Mouse (Mus musculus) lung, embryonic 14.5 days (tissue): ENCODE measurements around the gene Kdm2b. TPM values are rescaled to one million over a fixed set of nuclear protein-coding genes. Genes with fewer than 3 reads are reported as not detected.
A peak's percentile ranks its signal among the peaks of the same experiment; 100 is the strongest.

Experiments used
- ATAC-seq: fragments of 200-750 bp; cut with Nextera tagmentation; 2 replicates; pipeline ENCODE4 v1.8.0; 2017; ENCODE audit warnings: mild to moderate bottlenecking, moderate TSS enrichment, moderate library complexity; ENCODE audit not compliant: insufficient read depth
- DNase-seq: peaks from one replicate; pipeline ENCODE4 v3.0.0-alpha.2; 2015
- H3K27ac ChIP-seq: fragments of 300-500 bp; sonication (generic); 2 replicates; pipeline ENCODE4 v1.5.1; 2014; ENCODE audit warnings: low read depth, mild to moderate bottlenecking, moderate library complexity
- H3K27me3 ChIP-seq: fragments of 300-500 bp; sonication (generic); 2 replicates; pipeline ENCODE4 v1.6.1; 2014; ENCODE audit warnings: low read length, control low read depth; ENCODE audit not compliant: insufficient read depth
- H3K36me3 ChIP-seq: fragments of 300-500 bp; sonication (generic); 2 replicates; pipeline ENCODE4 v1.6.1; 2014; ENCODE audit warnings: control low read depth; ENCODE audit not compliant: insufficient read depth
- H3K4me1 ChIP-seq: fragments of 300-500 bp; sonication (generic); 2 replicates; pipeline ENCODE4 v1.6.1; 2014; ENCODE audit warnings: antibody characterized with exemption, control low read depth; ENCODE audit not compliant: insufficient read depth
- H3K4me2 ChIP-seq: fragments of 300-500 bp; sonication (generic); 2 replicates; pipeline ENCODE4 v1.6.1; 2014; ENCODE audit warnings: mild to moderate bottlenecking
- H3K4me3 ChIP-seq: fragments of 300-500 bp; sonication (generic); 2 replicates; pipeline ENCODE4 v1.5.1; 2014; ENCODE audit warnings: low read depth, low read length
- H3K9ac ChIP-seq: fragments of 300-500 bp; sonication (generic); 2 replicates; pipeline ENCODE4 v1.6.1; 2014
- H3K9me3 ChIP-seq: fragments of 300-500 bp; sonication (generic); 2 replicates; pipeline ENCODE4 v1.6.1; 2016; ENCODE audit warnings: low read depth, low read length, control low read depth
- CTCF ChIP-seq: IDR thresholded peaks from 2 replicates; pipeline ENCODE4 v1.5.1; 2016; ENCODE audit warnings: antibody characterized with exemption, low read depth
- WGBS: fragments of 180-500 bp; shearing (Covaris S2); extraction: QIAGEN DNeasy Blood & Tissue Kit; methylation state at CpG from one replicate; pipeline ENCODE4 v1.1.7; 2014; 5-methylcytosine and 5-hydroxymethylcytosine counted together
- polyA plus RNA-seq: library from polyadenylated mRNA; unstranded; fragments of >200 nt; fragmentation: Nextera tagmentation; extraction: Ambion mirVana; gene quantifications from 2 replicates; pipeline ENCODE4 v1.2.1, GENCODE M21; 2014

Kdm2b gene
- 38.5 and 46.7 TPM in 2 replicates for polyA plus RNA-seq

GRCm38 (mm10) chr5:122989551-122990330 is at the start of gene Kdm2b:
Gene Kdm2b, minus strand, starts transcription at chr5:122989823.
- ATAC-seq (peak; percentile 18; the same call in 1 of the 2 replicates), DNase-seq (peak; percentile 64)
- WGBS, result 3% methylated on average over 15 of the region's 15 CpGs
- H3K36me3 ChIP-seq, result no peaks in the 10 kb centered on the region
- H3K4me2 ChIP-seq, result peak within 1 kb of the TSS; percentile 100
- no peaks in the 10 kb centered on the region for H3K9me3 ChIP-seq
- H3K4me1 ChIP-seq, result peaks cover 5% of the 10 kb centered on the region
- H3K4me3 ChIP-seq, result peak within 1 kb of the TSS; percentile 67
- TF ChIP-seq CTCF, result no peak
- no peaks in the 10 kb centered on the region for H3K27me3 ChIP-seq
- H3K27ac ChIP-seq, result peak within 1 kb of the TSS; percentile 88
- peak within 1 kb of the TSS; percentile 79 for H3K9ac ChIP-seq

GRCm38 (mm10) chr5:123039120-123039752 is 49.6 kb upstream of the Kdm2b start:
- Histone ChIP-seq H3K27me3 (no peaks in the 10 kb centered on the region), H3K27ac (peak overlapping the region; percentile 32; the same call in 1 of the 2 replicates), H3K4me1 (0 out of 2 replicates have a peak, but pooled peaks cover 4% of the 10 kb centered on the region), H3K4me3 (peak overlapping the region; percentile 29), H3K36me3 (no peaks in the 10 kb centered on the region), H3K9ac (0 out of 2 replicates have a peak overlapping the region, but pooled peaks have one; percentile 30), H3K9me3 (no peaks in the 10 kb centered on the region), H3K4me2 (peak overlapping the region; percentile 58)
- peak; percentile 75 for DNase-seq
- 3% methylated on average over 25 of the region's 25 CpGs for WGBS
- ATAC-seq, result peak; percentile 80; the same call in 1 of the 2 replicates
- TF ChIP-seq CTCF, result no peak

GRCm38 (mm10) chr5:123038115-123038514 is 48.5 kb upstream of the Kdm2b start:
- H3K9me3 ChIP-seq, result no peaks in the 10 kb centered on the region
- no peak overlapping the region for H3K4me2 ChIP-seq
- DNase-seq, result no peak
- H3K4me1 ChIP-seq, result 0 out of 2 replicates have a peak, but pooled peaks cover 4% of the 10 kb centered on the region
- no peaks in the 10 kb centered on the region for H3K27me3 ChIP-seq
- no peak for ATAC-seq
- H3K9ac ChIP-seq, result no peak overlapping the region
- TF ChIP-seq CTCF, result no peak
- 73% methylated on average over 5 of the region's 5 CpGs for WGBS
- no peaks in the 10 kb centered on the region for H3K36me3 ChIP-seq
- no peak overlapping the region for H3K4me3 ChIP-seq
- H3K27ac ChIP-seq, result no peak overlapping the region

- Histone ChIP-seq H3K27me3 (no peaks in the 10 kb centered on the region), H3K27ac (no peak overlapping the region; the same call in 1 of the 2 replicates)
- ATAC-seq, result no peak
Observed at GRCm38 (mm10) chr5:123035564-123035963, 45.9 kb upstream of the Kdm2b start.

GRCm38 (mm10) chr5:123035089-123035488 is 45.5 kb upstream of the Kdm2b start:
- Histone ChIP-seq H3K4me3 (no peak overlapping the region), H3K36me3 (peaks cover 18% of the 10 kb centered on the region; the same call in 1 of the 2 replicates), H3K9me3 (no peaks in the 10 kb centered on the region), H3K4me2 (no peak overlapping the region), H3K27me3 (no peaks in the 10 kb centered on the region), H3K4me1 (0 out of 2 replicates have a peak, but pooled peaks cover 4% of the 10 kb centered on the region), H3K9ac (no peak overlapping the region), H3K27ac (no peak overlapping the region; the same call in 1 of the 2 replicates)
- no peak for DNase-seq
- 88% methylated on average over 4 of the region's 4 CpGs for WGBS
- TF ChIP-seq CTCF, result no peak
- ATAC-seq, result no peak

More at GRCm38 (mm10) chr5:123035564-123035963, 45.9 kb upstream of the Kdm2b start:
- TF ChIP-seq CTCF, result no peak
- Histone ChIP-seq H3K4me3 (no peak overlapping the region), H3K4me2 (no peak overlapping the region), H3K36me3 (peaks cover 13% of the 10 kb centered on the region; the same call in 1 of the 2 replicates), H3K4me1 (0 out of 2 replicates have a peak, but pooled peaks cover 4% of the 10 kb centered on the region), H3K9me3 (no peaks in the 10 kb centered on the region), H3K9ac (no peak overlapping the region)
- peak; percentile 37 for DNase-seq
- 20% methylated on average over 6 of the region's 6 CpGs for WGBS

GRCm38 (mm10) chr5:123033646-123034160 is 44.1 kb upstream of the Kdm2b start:
- Histone ChIP-seq H3K4me3 (no peak overlapping the region), H3K9me3 (no peaks in the 10 kb centered on the region), H3K27me3 (no peaks in the 10 kb centered on the region), H3K4me1 (no peaks in the 10 kb centered on the region), H3K9ac (no peak overlapping the region), H3K4me2 (no peak overlapping the region), H3K27ac (no peak overlapping the region), H3K36me3 (peaks cover 26% of the 10 kb centered on the region; the same call in 1 of the 2 replicates)
- WGBS, result 72% methylated on average over 7 of the region's 7 CpGs
- TF ChIP-seq CTCF, result no peak
- DNase-seq (no peak), ATAC-seq (no peak)

- peaks cover 26% of the 10 kb centered on the region; the same call in 1 of the 2 replicates for H3K36me3 ChIP-seq
- 93% methylated on average over 3 of the region's 3 CpGs for WGBS
- TF ChIP-seq CTCF, result no peak
- ATAC-seq (no peak), DNase-seq (no peak)
- no peak overlapping the region for H3K27ac ChIP-seq
- no peaks in the 10 kb centered on the region for H3K4me1 ChIP-seq
- no peaks in the 10 kb centered on the region for H3K27me3 ChIP-seq
- H3K9ac ChIP-seq, result no peak overlapping the region
- H3K4me3 ChIP-seq, result no peak overlapping the region
- no peaks in the 10 kb centered on the region for H3K9me3 ChIP-seq
- H3K4me2 ChIP-seq, result no peak overlapping the region
Observed at GRCm38 (mm10) chr5:123031312-123031711, 41.7 kb upstream of the Kdm2b start.
